Mouse (Mus musculus) urinary bladder, postnatal 36 days (tissue): ENCODE results near the gene Plekha6.

Experiments
- DNase-seq, 2 experiments: peaks; one replicate each; pipeline ENCODE4 v3.0.0; 2022; ENCODE audit warnings: low spot score in 2 of 2, mixed read lengths in 1 of 2

Gene Plekha6

GRCm38 (mm10) chr1:133146014-133147009 lies 17.7 kb upstream of the Plekha6 start:
- DNase-seq: peak in 1 of 2 experiments; percentile 59

DNA sequence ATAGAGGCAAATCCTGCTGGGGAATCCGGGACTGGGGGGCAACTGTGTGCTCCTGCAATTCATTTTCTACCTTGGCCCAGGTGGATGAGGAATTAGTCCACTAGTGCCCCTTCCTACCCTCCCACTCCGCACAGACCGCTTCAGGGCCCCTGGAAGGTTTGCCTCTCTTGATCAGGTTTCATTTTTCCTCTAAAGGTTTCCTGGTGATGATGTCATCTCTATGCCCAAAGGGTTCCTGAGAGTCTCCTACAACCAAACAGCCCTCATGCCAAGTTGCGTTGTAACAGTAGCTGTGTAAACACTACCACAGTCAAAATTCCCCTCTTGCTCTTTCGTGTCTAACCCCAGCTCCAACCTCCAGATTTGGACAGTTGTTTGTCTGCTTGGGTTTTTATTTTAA lies 16.7 kb upstream of the Plekha6 start:
- no peak for DNase-seq

DNA sequence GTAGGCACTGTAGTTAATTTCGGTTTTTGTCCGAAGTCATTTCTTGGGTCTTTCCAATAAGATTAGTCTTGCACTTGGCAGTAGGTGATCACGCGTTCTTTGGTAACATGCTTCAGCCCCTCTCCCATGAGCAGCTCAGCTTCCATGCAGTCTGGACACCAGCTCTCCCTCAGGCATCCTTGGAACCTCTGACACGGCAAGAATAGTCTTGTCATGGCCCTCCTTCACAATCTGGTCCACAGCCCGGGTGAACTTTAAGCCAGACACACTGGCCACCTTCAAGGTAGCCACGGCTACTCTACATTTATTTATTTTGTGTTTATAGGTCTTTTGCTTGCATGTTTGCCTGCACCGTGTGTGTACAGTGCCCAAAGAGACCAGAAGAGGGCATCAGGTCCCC lies 15.9 kb upstream of the Plekha6 start:
- no peak for DNase-seq

DNA sequence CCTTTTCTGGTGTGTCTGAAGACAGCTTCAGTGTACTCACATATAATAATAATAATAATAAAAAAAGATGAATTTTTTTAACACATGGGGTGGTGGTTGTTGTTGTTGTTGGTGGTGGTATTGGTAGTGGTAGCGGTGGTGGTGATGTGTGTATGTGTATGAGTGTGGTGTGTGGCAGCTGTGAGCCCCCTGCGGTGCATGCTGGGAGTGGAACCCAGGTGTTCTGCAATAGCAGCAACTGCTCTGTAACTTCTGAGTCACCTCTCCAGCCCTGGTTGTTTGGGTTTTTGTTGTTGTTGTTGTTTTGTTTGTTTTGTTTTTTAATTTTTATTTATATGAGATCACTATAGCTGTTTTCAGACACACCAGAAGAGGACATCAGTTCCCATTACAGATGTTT lies 13.5 kb upstream of the Plekha6 start:
- DNase-seq: no peak

- no peak for DNase-seq
These were observed 11.8 kb upstream of the Plekha6 start for GRCm38 (mm10) chr1:133152213-133152612.

- no peak for DNase-seq
These were observed 8.7 kb upstream of the Plekha6 start for GRCm38 (mm10) chr1:133155270-133155669.

- peak in 1 of 2 experiments; percentile 31 for DNase-seq
These were observed 4.9 kb upstream of the Plekha6 start for GRCm38 (mm10) chr1:133159128-133159564.

DNA sequence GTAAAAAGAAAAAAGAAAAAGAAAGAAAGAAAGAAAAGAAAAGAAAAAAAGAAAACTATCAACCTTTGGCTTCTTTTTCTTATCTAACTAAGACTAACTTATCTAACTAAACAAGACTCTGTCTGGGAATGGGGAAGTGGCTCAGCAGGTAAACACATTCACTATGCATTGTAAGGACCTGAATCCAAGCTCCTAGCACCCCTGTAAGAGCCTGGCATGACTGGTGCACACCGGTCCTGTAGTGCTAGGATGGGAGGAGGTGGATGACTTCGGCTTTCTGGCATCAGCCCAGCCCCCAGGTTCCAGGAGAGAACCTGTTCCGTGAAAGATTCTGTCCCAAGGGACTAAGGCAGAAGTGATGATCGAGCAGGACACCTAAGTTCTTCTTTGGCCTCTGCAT lies 2.5 kb upstream of the Plekha6 start:
- DNase-seq: no peak

- peak in 1 of 2 experiments; percentile 72 for DNase-seq
These were observed 2.0 kb upstream of the Plekha6 start for GRCm38 (mm10) chr1:133162046-133162445.

DNA sequence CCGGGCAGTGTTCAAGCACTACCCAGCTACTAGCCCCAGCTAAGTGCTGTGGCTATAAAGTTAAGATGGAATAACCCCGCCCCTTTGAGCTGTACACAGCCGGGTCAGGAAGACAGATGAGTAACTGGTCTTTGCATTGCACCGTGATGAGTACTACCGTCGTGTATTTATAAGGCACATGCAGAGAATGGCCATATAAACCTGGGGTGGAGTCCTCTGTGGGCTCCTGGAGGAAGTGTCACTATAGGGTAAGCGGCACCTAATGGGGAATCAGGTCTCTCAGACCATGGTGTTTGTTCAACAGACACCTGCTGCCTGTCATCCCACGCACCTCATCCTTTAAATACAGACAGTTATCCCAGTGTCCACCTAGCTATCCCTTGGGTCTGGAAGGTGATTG lies 1.0 kb upstream of the Plekha6 start:
- no peak for DNase-seq

DNA sequence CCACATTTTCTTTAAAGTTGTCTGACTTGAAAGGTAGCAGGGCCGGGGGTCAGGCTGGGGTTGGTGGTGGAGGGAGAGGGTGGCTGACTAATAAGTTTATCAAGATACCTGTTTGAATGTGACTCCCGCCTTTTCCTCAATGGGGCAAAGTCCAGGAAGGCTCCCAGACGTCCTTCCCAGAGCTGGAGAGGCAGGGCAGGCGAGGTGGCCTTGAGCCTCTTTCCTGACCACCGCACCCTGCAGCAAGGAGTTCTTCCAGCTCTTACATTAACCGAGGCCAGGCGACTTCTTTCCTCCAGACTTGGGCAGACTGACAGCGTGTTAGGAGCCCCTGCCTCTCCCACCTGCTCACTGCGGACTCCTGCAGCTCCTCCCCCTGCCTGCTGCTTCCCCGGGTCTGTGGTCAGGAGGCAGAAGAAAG lies 591 bp downstream of the Plekha6 start:
- peak in 1 of 2 experiments; percentile 15 for DNase-seq

DNA sequence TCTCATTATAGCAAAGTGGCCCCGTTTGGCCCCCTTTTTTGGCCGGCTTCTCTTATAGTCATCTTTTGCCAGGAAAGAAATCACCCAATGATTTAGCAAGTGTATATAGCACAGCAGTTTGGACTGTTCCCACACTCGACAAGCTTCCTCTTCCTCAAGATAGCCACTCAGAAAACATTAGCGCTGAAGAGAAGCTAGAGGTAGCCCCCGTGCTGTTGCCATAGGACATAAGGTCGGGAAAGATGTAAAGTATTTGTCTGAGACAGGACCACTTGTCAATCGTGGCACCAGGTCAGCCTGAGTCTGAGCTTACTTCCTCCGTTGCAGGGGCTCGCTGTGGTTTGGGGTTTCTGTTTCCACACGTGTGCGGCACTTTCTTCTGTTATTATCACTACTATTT lies 1.1 kb downstream of the Plekha6 start:
- no peak for DNase-seq

- DNase-seq: no peak
These were observed 4.5 kb downstream of the Plekha6 start for GRCm38 (mm10) chr1:133168318-133169060.

DNA sequence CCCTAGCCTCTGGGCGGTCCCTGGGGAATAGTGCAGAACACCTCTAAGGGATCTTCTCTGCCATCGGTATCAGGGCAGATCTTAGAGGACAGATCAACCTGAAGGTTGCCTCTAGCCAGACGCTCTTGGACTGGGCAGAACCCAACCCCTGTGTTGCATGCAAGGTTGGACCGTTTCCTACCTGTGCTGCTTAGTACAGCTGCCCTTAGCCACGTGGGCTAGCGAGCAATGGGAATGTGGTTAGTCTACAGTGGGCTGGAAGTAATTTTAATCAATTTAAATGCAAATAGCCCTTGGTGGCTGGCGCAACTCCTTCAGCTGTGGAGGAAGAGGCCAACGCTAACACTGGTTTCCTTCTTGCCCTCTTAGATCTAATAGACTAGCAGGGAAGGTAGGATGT lies 6.2 kb downstream of the Plekha6 start:
- no peak for DNase-seq

GRCm38 (mm10) chr1:133171357-133171756 lies 7.3 kb downstream of the Plekha6 start:
- DNase-seq: no peak

DNA sequence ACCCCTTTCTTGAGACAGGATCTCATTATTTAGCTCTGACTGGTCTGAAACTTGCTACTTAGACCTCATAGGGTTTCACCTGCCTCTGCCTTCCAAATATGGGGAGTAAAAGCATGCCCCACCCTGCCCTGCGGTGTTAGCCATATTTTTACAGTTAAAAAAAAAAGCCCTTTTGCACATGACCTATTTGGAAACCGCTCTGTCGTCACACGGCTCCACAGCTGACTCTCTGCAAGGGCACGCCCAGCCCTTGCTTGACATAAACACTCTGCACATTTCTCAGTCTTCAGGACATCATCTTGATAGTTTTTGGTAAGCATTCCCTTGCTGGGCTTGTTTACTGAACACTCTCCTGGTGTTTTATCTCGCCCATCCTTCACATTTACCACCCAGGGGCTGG lies 11.1 kb downstream of the Plekha6 start:
- no peak for DNase-seq

GRCm38 (mm10) chr1:133177480-133178172 lies 13.6 kb downstream of the Plekha6 start:
- DNase-seq: peak in 1 of 2 experiments; percentile 53

- DNase-seq: peak in 1 of 2 experiments; percentile 23
These were observed 14.9 kb downstream of the Plekha6 start for GRCm38 (mm10) chr1:133178732-133179440.

DNA sequence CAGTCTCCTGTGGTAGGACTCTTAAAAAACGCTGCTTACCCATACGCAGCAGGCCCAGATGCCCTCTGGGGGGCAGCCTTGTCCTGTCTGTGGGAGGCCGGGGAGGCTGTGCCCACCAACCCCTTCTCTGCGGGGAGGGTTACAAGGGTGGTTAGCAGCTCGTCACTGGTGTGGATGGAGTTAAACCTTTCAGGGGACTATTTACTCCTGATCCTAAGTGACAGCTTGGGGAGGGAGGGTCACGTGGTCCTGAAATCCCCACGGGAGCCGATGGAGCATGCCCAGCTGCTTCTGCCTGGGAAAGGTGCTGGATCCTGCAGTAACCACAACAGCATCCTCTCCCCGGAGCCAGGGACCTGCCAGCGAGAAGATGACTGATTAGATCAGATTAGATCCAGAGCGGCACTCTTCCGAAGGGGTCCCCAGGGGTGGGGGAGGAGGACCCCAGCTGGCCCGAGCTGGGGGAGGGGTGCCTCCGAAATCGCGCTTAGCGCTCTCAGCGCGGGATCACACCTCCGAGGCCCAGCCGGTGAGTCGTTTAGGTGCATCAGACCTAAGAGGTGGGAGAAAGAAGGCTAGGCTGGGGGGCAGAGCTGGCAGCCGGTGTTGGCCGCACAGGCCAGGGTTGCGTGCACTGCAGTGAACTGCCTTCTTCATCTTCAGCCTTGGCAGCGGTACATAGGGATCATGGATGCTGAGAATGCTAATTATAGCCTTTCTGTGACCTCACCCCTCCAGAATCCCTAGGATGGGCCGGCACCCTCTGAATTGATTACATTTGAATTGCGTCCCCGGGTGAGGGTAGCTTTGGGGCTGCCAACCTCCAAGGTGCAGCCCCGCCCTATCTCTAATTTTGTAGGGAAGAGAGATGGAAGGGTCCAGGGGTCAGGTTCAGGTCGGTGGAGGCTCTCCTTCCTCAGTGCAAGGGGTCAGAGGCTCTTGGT lies 17.3 kb downstream of the Plekha6 start:
- DNase-seq: peak; percentile 65 to 68
